Mouse (Mus musculus): ENCODE results near the gene Ildr2.

GRCm38 (mm10) chr1:166278786-166279185 is 24.8 kb downstream of the Ildr2 start:
- no peak for TF ChIP-seq CTCF (IDR thresholded peaks at IDR 0.05; ENCODE audit: low read depth)
- TF ChIP-seq EP300 (IDR thresholded peaks at IDR 0.05; ENCODE audit: low read depth), result no peak
